Mouse (Mus musculus): ENCODE results near the gene Npr2.

DNA sequence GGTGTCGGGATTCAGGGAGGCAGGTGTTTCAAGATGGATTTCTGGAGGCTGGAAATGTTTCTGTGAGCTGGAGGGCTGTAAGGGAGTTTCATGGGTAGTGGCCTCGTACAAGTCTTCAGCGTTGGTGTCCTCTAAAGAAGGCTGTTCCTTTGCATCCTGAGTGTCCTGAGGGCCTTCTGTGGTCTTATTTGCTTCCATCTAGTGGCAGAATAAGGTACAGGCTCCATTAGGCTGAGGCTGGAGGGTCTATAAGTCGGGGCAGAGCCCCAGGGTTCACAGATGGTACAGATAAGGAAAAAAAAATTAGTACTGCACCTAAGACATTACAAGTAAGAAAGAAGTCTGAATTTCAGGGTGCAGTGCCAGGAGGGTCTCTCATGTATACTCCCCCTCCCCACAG is 34.7 kb downstream of the Npr2 start:
- TF ChIP-seq CTCF (IDR thresholded peaks at IDR 0.05) (peak; percentile 72), EP300 (IDR thresholded peaks at IDR 0.05) (no peak)
